Mouse (Mus musculus): Measurements from ENCODE around the gene Pde4c.

DNA sequence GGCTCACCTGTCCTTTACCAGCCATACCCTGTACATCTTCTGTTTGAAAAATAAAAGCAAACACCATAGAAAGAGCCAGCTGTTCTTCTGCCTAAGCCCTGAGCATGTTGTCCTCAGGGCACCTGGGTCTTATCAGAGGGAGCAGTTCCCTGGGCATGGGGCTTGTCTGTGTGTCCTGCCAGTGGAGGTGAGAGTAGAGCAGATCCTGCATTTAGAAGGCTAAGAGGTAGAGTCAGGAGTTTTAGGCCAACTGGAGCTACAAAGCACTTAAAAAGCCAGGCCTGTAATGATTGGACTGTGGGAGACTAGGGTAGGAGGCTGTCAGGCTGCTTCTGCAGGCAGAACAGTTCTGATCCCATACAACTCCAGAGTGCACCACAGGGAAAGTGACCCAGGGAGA is 44.8 kb upstream of the Pde4c start:
- TF ChIP-seq CTCF (IDR thresholded peaks at IDR 0.05; ENCODE audit: low read depth) (no peak), EP300 (IDR thresholded peaks at IDR 0.05; ENCODE audit: low read depth) (no peak)

Data from liver, embryonic 14.5 days (tissue).